Mouse (Mus musculus): ENCODE measurements around the gene Rcc1.
"Not testable (repeated sequence)": the region's sequence is repeated elsewhere in the genome, so short reads cannot be mapped to it uniquely, and the experiment has no call there.

Rcc1 gene

DNA sequence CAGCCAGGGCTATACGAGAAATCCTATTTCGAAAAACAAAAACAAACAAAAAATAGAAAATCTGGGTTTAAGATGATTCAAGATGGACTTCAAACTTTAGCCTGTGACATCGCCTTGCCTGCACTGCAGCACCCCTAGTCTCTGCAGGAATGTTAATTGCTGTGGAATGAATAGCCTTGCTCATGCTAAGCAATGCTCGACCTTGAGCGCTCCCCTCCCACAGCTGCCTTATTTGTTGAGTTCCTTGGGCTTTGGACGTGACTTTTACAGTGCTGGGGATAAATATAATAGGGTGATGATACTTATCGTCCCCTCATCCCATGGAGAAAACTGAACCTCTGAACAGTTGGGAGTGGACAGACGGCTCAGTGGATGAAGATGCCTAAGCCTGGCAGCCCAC, 37.7 kb downstream of the Rcc1 start:
- peak; percentile 96 for DNase-seq (ENCODE audit: low read depth, low spot score)

- DNase-seq (ENCODE audit: low read depth, low spot score), result no peak
Observed at GRCm38 (mm10) chr4:132312627-132313026, 40.8 kb downstream of the Rcc1 start.

DNA sequence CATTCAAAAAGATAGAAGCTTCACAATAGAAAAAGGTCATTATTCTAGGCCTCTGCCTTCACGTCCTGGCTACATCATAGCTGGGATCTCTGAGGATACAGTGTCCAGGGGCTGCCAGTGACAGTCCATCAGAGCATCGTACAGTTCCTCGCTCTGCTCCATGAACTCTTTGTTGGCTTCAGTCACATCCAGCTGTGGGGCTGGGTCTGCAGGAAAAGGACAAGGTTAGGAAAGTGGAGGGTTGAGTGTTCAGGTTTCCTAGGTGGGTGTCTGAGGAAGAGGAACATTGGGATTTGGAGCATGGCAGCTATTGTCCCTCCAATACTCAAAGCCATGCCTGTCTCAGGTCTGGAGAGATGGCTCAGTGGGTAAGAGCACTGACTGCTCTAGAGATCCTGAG, 41.6 kb downstream of the Rcc1 start:
- DNase-seq (ENCODE audit: low read depth, low spot score), result peak; percentile 71

- DNase-seq (ENCODE audit: low read depth, low spot score), result peak; percentile 63
Observed at GRCm38 (mm10) chr4:132311209-132311608, 42.2 kb downstream of the Rcc1 start.

DNA sequence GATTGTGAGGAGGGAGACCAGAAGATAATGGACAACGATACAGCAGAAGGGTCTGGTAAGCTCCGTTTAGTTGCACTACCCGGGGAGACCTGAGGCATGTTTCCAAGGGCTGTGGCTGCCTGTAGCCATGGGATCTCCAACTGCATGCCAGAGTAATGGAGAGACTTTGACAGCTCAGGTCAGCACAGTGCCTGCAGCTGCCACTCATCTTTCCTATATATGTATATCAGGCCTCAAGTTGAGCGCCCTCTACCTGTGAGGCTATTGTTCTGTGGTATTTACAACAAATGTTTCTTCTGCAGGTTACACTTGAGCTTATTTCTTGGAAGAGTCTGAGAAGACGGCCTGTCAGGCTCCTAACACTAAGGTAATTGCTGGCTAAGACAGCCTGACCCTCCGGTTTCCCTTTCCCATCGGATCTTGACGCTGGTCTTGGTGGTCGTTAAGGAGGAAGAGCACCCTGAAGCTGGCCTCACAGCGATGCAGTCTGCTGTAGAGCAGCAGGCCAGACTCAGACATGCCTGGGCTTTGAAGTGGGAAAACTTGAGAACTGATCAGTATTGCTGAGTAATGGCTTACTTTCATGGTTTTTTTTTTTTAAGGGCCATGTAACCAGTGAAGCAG, 43.4 kb downstream of the Rcc1 start:
- DNase-seq (ENCODE audit: low read depth, low spot score), result peak; percentile 69

GRCm38 (mm10) chr4:132309140-132309848, 44.1 kb downstream of the Rcc1 start:
- peak; percentile 23 for DNase-seq (ENCODE audit: low read depth, low spot score)

DNA sequence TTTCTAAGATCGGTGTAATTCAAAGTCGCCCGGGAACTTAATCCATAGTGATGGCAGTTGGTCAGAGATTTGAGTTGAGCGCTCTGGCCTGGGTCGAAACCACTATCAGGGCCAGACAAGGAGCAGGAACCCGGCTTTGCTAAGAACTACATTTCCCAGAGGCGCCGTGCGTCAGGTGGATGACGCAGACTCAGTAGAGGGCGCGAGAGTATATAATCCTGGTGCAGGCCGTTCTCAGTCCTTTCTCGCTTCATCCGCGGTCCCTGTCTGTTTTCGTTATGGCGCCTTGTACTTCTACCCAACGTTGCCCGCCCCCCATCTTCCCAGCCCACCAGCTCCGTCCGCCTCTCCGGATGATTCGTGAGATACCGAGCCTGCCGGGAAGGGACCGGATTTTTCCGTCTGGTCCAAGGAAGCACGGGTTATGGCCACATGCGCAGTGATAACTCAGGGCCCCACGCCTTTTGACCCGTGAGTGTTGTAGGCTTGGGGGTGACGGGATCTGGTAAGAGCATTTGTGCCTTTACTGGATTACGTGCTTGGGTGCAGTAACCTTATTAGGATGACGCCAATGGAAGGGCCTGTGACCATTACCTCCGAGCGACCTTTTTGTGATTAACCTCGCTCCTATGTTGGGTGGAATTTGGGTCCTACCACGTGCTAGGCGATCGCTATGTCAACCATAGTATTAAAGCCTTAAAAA, 44.8 kb downstream of the Rcc1 start:
- peak; percentile 95 for DNase-seq (ENCODE audit: low read depth, low spot score)

- DNase-seq (ENCODE audit: low read depth, low spot score), result peak; percentile 25
Observed at GRCm38 (mm10) chr4:132306004-132306403, 47.4 kb downstream of the Rcc1 start.

DNA sequence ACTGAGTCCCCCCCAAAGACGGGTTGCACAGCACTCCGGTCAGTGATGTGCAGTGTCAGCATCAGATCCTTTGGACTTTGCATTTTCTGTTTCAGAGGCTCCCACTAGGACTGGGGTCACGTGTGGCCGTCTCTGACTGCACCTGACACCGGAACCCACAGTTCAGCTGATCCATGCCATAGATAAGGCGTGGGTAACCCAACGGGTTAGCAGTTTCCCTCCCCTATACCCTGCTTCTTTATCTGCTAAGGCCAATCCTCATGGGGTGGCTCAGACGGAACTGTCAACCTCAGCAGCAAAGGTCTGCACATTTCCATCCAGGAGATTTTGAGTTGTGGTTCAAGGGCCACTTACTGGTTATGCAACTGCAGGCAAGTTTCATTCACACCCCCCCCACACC, 48.1 kb downstream of the Rcc1 start:
- no peak for DNase-seq (ENCODE audit: low read depth, low spot score)

DNA sequence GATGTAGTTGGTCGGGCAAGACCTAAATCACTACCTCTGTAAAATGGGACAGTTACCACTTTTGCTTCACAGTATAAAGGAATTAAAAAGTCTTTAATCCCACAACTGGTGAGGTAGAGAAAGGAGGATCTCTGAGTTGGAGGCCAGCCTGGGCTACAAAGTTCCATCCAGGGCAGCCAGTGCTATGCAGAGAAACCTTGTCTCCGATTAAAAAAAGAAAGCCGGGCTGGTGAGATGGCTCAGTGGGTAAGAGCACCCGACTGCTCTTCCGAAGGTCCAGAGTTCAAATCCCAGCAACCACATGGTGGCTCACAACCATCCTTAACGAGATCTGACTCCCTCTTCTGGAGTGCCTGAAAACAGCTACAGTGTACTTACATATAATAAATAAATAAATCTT, 49.9 kb downstream of the Rcc1 start:
- DNase-seq (ENCODE audit: low read depth, low spot score), result not testable (repeated sequence)

DNA sequence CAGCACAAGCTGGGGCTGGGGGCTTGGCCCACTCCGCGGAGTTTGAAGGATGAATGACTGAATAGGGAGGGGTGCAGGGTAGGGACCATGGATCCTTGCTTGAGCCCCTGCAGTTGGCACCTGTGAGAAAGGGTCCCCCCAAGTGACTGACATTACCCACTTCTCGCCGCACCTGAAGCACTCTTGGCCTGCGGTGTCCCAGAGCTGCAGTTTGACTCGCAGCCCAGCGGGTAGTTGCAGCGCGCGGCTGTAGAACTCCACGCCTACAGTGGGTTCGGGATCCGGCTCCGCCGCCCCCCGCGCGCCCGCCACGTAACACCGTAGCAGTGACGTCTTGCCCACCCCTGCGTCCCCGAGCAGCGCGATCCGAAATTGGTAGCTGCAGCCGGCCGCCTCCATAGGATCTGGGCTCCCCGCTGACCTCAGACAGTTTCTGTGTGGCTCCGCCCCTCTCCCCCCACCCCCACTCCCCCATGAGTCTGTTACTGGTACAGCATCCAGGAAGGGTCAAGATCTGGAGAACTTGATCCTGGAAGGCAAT, 50.4 kb downstream of the Rcc1 start, which contains the start of gene Rab42:
Rab42 (minus strand) TSS at position 447 of the 541 bp plus-strand sequence.
- peak; percentile 87 for DNase-seq (ENCODE audit: low read depth, low spot score)

- DNase-seq (ENCODE audit: low read depth, low spot score), result peak; percentile 72
Observed at GRCm38 (mm10) chr4:132301965-132302938, 51.2 kb downstream of the Rcc1 start.

DNA sequence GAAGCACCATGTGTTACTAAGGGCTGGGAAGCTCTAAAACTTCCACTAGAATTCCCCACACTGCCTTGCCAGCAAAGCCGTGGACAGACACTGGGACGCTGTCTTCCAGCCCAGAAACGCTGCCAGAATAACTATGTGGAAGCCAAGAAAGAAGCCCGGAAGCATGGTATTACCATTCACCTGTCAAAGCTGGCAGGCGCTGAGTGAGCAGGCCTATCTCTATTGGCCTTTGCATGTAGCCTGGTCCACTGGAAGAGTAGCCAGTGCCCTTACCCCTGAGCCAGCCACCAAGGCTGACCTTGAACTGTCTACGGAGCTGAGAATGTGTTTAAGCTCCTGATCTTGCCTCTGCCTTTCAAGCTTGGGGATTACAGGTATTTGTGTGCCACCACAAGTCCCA, 51.9 kb downstream of the Rcc1 start:
- no peak for DNase-seq (ENCODE audit: low read depth, low spot score)

- DNase-seq (ENCODE audit: low read depth, low spot score), result no peak
Observed at GRCm38 (mm10) chr4:132299849-132300248, 53.6 kb downstream of the Rcc1 start.

GRCm38 (mm10) chr4:132295696-132296390, 57.6 kb downstream of the Rcc1 start:
- peak; percentile 76 for DNase-seq (ENCODE audit: low read depth, low spot score)

DNA sequence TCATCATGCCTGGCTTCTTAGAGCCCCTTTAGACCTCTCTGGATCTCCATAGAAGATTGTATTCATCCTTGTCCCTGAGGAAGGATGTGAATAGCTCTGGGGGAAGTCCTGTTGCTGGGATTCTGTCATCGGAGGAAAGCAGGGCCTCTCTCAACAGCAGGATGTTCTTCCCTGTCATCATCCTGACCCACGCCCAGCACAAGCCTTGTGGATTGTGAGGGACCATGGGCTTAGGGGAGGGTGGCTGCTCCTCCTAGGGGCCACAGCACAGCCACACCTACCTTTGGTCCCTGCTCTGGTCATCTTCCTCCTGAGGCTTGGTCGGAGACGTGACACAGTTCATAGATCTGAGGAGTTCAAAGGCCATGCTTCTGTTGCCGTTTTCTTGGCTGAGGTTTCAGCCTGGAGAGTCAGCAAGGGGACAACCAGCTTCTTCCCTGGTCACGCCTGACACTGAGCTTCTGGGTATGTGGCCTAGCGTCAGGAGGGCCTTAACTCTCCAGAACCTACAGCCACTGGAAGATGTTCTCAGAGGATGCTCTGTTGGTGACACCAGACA, 59.6 kb downstream of the Rcc1 start:
- no peak for DNase-seq (ENCODE audit: low read depth, low spot score)

DNA sequence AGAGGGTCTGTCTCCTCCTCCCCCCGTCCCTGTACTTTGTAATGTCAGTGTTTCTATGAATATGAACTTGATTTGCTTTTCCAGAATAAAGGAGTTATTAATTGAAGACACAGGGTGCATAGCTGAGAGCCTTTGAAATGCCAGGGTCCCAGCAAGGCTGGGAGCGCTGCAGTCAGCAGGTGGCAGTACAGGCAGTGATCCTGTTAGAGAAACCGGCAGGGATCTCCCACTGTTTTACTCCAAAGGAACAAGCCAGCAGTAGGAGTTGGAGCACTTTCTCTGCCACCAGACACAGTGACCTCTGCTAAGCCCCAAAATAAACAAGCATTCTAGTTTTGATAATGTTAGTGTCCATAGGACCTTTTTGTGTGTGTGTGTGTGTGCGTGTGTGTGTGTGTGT, 60.4 kb downstream of the Rcc1 start:
- DNase-seq (ENCODE audit: low read depth, low spot score), result peak; percentile 53

DNA sequence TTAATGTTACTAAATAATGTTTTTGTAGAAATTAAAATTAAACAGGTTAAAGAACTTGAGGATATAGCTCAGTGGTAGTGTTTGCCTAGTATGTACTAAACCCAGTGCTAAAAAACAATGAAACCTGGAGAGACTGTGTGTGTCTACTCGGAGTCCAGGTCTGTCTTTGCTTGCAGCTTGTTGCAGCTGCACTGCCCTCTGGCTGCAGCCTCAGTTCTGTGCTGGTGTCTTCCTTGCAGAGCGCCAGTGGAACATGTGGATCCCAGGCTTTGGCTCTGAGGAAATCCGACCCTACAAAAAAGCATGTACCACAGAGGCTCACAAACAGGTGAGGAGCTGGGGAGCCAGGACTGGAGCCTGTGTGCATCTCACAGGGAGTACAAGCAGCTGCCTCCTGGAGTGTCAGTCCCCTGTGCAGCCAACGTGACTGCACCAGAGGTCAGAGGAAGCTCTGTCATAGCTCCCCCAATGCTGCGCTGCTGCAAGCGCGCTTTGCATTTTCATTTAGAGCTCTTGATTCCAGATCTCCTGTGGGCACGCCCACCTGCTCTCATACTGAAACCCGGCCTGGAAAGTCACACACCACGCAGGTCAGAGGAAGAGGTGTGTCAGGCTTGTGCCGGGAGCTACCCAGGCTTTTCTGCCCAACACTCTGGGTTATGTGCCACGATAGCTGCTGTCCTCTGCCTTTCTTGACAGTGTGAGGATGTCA, 61.6 kb downstream of the Rcc1 start:
- peak; percentile 81 for DNase-seq (ENCODE audit: low read depth, low spot score)

- DNase-seq (ENCODE audit: low read depth, low spot score), result peak; percentile 59
Observed at GRCm38 (mm10) chr4:132291056-132291455, 62.3 kb downstream of the Rcc1 start.

GRCm38 (mm10) chr4:132288840-132289239, 64.6 kb downstream of the Rcc1 start:
- peak; percentile 58 for DNase-seq (ENCODE audit: low read depth, low spot score)
